Mouse (Mus musculus) left cerebral cortex, postnatal 25 days (tissue): ENCODE results near the gene Slc1a1. TPM values are rescaled to one million over a fixed set of nuclear protein-coding genes. Genes with fewer than 3 reads are reported as not detected.

Experiments
- total RNA-seq, 2 experiments: library from RNA; stranded (reverse); gene quantifications; 2 replicates each; pipeline ENCODE4 v1.2.3; 2021

Gene Slc1a1
- total RNA-seq, 2 experiments from 2014 or later = 104 to 114 TPM

Other genes with a start within 250 kb of the Slc1a1 start
- gene Glis3, start 155.0 kb upstream of the Slc1a1 start, total RNA-seq = 1 to 10 TPM; 5.0 to 5.4 TPM
- gene Plpp6, start 128.9 kb downstream of the Slc1a1 start, total RNA-seq = 10 to 100 TPM; 54.0 to 58.6 TPM
- gene 4430402I18Rik, start 132.8 kb downstream of the Slc1a1 start, total RNA-seq = 1 to 10 TPM; 5.0 to 6.6 TPM
- gene Cdc37l1, start 155.3 kb downstream of the Slc1a1 start, total RNA-seq = 10 to 100 TPM; 91.4 to 99.5 TPM
- 10 to 100 TPM; 56.9 to 60.6 TPM for gene Ak3, start 212.9 kb downstream of the Slc1a1 start, total RNA-seq